Comparison of ENCODE assay signal across 8 mouse cellular contexts in genomic region chr13:95324626-95325079, GRCm38 (mm10). TPM values are rescaled to one million over a fixed set of nuclear protein-coding genes. Genes with fewer than 3 reads are reported as not detected.
DNase-seq lines count a peak whose midpoint lies in the region; ATAC-seq and TF ChIP-seq lines count a peak whose summit lies in the region.

No protein-coding gene starts in this region.

- H3K4me2 ChIP-seq in hindbrain, embryonic 13.5 days, result peak overlapping the region; percentile 76

- H3K9me3 ChIP-seq in ES-Bruce4 (replicated peaks; ENCODE audit: control insufficient read depth, insufficient read depth, low read length, poor library complexity, severe bottlenecking), result no peaks in the 10 kb centered on the region
- no peaks in the 10 kb centered on the region for H3K9me3 ChIP-seq in embryonic facial prominence, embryonic 10.5 days
- no peaks in the 10 kb centered on the region for H3K9me3 ChIP-seq in hindbrain, embryonic 13.5 days
- no peaks in the 10 kb centered on the region for H3K9me3 ChIP-seq in midbrain, embryonic 10.5 days (replicated peaks)

- no peak for DNase-seq in layer of hippocampus, adult 2 months (ENCODE audit: low spot score in 2 of 2)
- DNase-seq in layer of hippocampus, postnatal 36 days, result no peak
- DNase-seq in embryonic facial prominence, embryonic 10.5 days (ENCODE audit: low spot score), result no peak
- no peak for DNase-seq in midbrain, embryonic 10.5 days (ENCODE audit: low spot score)
- DNase-seq in urinary bladder, postnatal 36 days (ENCODE audit: low spot score in 2 of 2), result no peak
- DNase-seq in adrenal gland, adult 18-20 months (ENCODE audit: low spot score in 2 of 2), result no peak

- H3K4me3 ChIP-seq in layer of hippocampus, adult 2 months, result peak overlapping the region; percentile 72
- H3K4me3 ChIP-seq in ES-Bruce4 (ENCODE audit: low read depth, low read length), result peak overlapping the region; percentile 62
- peak overlapping the region; percentile 89 for H3K4me3 ChIP-seq in embryonic facial prominence, embryonic 10.5 days
- peak overlapping the region; percentile 85 for H3K4me3 ChIP-seq in hindbrain, embryonic 13.5 days
- H3K4me3 ChIP-seq in midbrain, embryonic 10.5 days, result peak overlapping the region; percentile 91

- peaks cover 3% of the 10 kb centered on the region for H3K4me1 ChIP-seq in ES-Bruce4 (ENCODE audit: control insufficient read depth, insufficient read depth, low read length)
- H3K4me1 ChIP-seq in embryonic facial prominence, embryonic 10.5 days, result peaks cover 34% of the 10 kb centered on the region
- peaks cover 37% of the 10 kb centered on the region for H3K4me1 ChIP-seq in hindbrain, embryonic 13.5 days (replicated peaks)
- H3K4me1 ChIP-seq in midbrain, embryonic 10.5 days, result peaks cover 35% of the 10 kb centered on the region

- no peaks in the 10 kb centered on the region for H3K36me3 ChIP-seq in ES-Bruce4 (ENCODE audit: control insufficient read depth, insufficient read depth, low read length, poor library complexity, severe bottlenecking)
- peaks cover 9% of the 10 kb centered on the region; the same call in 1 of the 2 replicates for H3K36me3 ChIP-seq in embryonic facial prominence, embryonic 10.5 days (replicated peaks)
- H3K36me3 ChIP-seq in hindbrain, embryonic 13.5 days, result no peaks in the 10 kb centered on the region
- H3K36me3 ChIP-seq in midbrain, embryonic 10.5 days, result no peaks in the 10 kb centered on the region; the same call in 1 of the 2 replicates

- under 1% methylated on average over 22 of the region's 22 CpGs for WGBS in embryonic facial prominence, embryonic 10.5 days
- WGBS in hindbrain, embryonic 13.5 days, result 0% methylated on average over 22 of the region's 22 CpGs
- WGBS in midbrain, embryonic 10.5 days, result under 1% methylated on average over 22 of the region's 22 CpGs

- peak; percentile 30 for TF ChIP-seq CTCF in layer of hippocampus, adult 2 months (conservative IDR thresholded peaks at IDR 0.05)
- no peak for TF ChIP-seq CTCF in ES-Bruce4 (IDR thresholded peaks at IDR 0.05; ENCODE audit: low read depth, low read length)

- no peak for TF ChIP-seq EP300 in ES-Bruce4 (IDR thresholded peaks at IDR 0.05; ENCODE audit: insufficient read depth, low read depth, low read length)

- ATAC-seq in hindbrain, embryonic 13.5 days (ENCODE audit: low FRiP score), result peak; percentile 21

- no peak for TF ChIP-seq POLR2A in ES-Bruce4 (IDR thresholded peaks at IDR 0.05; ENCODE audit: insufficient read depth, low read length)

- peak overlapping the region; percentile 97 for H3K27ac ChIP-seq in layer of hippocampus, adult 2 months
- H3K27ac ChIP-seq in ES-Bruce4 (ENCODE audit: insufficient read depth, low read length), result no peak overlapping the region
- peak overlapping the region; percentile 100 for H3K27ac ChIP-seq in embryonic facial prominence, embryonic 10.5 days (replicated peaks)
- H3K27ac ChIP-seq in hindbrain, embryonic 13.5 days, result peak overlapping the region; percentile 95
- peak overlapping the region; percentile 100 for H3K27ac ChIP-seq in midbrain, embryonic 10.5 days (replicated peaks)

- no peaks in the 10 kb centered on the region; the same call in 1 of the 2 replicates for H3K27me3 ChIP-seq in ES-Bruce4 (ENCODE audit: control insufficient read depth, insufficient read depth, low read length, poor library complexity, severe bottlenecking)
- H3K27me3 ChIP-seq in embryonic facial prominence, embryonic 10.5 days (replicated peaks; ENCODE audit: low read depth, poor library complexity, severe bottlenecking), result no peaks in the 10 kb centered on the region
- no peaks in the 10 kb centered on the region for H3K27me3 ChIP-seq in hindbrain, embryonic 13.5 days
- no peaks in the 10 kb centered on the region for H3K27me3 ChIP-seq in midbrain, embryonic 10.5 days (ENCODE audit: low read depth, poor library complexity, severe bottlenecking)

- H3K9ac ChIP-seq in ES-Bruce4 (ENCODE audit: low read depth, poor library complexity, severe bottlenecking), result peak overlapping the region; percentile 91
- H3K9ac ChIP-seq in hindbrain, embryonic 13.5 days, result peak overlapping the region; percentile 97

RNA-seq across cellular contexts. Expression of gene Zbed3, which starts 1.2 kb away (rescaled TPM):
- total RNA-seq in layer of hippocampus, adult 2 months (2021), result 10 to 100 TPM; 14.0 to 16.5 TPM
- total RNA-seq in layer of hippocampus, postnatal 36 days (2021), result 10 to 100 TPM; 11.9 to 14.8 TPM
- polyA plus RNA-seq in ES-Bruce4 (2011; ENCODE audit: insufficient read depth, insufficient read length, low read depth, missing spikeins), result 12.3 and 13.7 TPM in 2 replicates
- polyA plus RNA-seq in embryonic facial prominence, embryonic 10.5 days (2016; fragmentation: Nextera tagmentation; extraction: Ambion mirVana), result 61.0 and 68.3 TPM in 2 replicates
- 41.0 and 42.5 TPM in 2 replicates for polyA plus RNA-seq in hindbrain, embryonic 13.5 days (2015; fragmentation: Nextera tagmentation; extraction: Ambion mirVana)
- 47.6 and 56.1 TPM in 2 replicates for polyA plus RNA-seq in midbrain, embryonic 10.5 days (2016; fragmentation: Nextera tagmentation; extraction: Ambion mirVana)
- total RNA-seq in adrenal gland, adult 18-20 months (2021), result 10 to 100 TPM; 21.4 to 29.3 TPM

RNA-seq across cellular contexts. Expression of gene Aggf1, which starts 50.5 kb away (rescaled TPM):
- 10 to 100 TPM; 46.4 to 51.4 TPM for total RNA-seq in layer of hippocampus, adult 2 months (2021)
- total RNA-seq in layer of hippocampus, postnatal 36 days (2021), result 10 to 100 TPM; 49.3 to 49.7 TPM
- polyA plus RNA-seq in ES-Bruce4 (2011; ENCODE audit: insufficient read depth, insufficient read length, low read depth, missing spikeins), result 42.2 and 42.4 TPM in 2 replicates
- 38.0 and 38.1 TPM in 2 replicates for polyA plus RNA-seq in embryonic facial prominence, embryonic 10.5 days (2016; fragmentation: Nextera tagmentation; extraction: Ambion mirVana)
- 39.8 and 41.6 TPM in 2 replicates for polyA plus RNA-seq in hindbrain, embryonic 13.5 days (2015; fragmentation: Nextera tagmentation; extraction: Ambion mirVana)
- 41.0 and 41.9 TPM in 2 replicates for polyA plus RNA-seq in midbrain, embryonic 10.5 days (2016; fragmentation: Nextera tagmentation; extraction: Ambion mirVana)
- 10 to 100 TPM; 33.3 to 40.1 TPM for total RNA-seq in adrenal gland, adult 18-20 months (2021)
